Mouse (Mus musculus) megakaryocyte, embryonic 14.5 days (primary cell): ENCODE data around the gene Rad51b.

ENCODE experiments used
- FLI1 ChIP-seq: IDR thresholded peaks from 2 replicates; pipeline ENCODE4 v1.6.1; 2012; ENCODE audit warnings: low read length, inconsistent platforms, mixed read lengths
- GATA1 ChIP-seq: IDR thresholded peaks from 3 replicates; pipeline ENCODE4 v1.6.1; 2012; ENCODE audit warnings: mixed read lengths, low read length, inconsistent platforms, borderline replicate concordance

DNA sequence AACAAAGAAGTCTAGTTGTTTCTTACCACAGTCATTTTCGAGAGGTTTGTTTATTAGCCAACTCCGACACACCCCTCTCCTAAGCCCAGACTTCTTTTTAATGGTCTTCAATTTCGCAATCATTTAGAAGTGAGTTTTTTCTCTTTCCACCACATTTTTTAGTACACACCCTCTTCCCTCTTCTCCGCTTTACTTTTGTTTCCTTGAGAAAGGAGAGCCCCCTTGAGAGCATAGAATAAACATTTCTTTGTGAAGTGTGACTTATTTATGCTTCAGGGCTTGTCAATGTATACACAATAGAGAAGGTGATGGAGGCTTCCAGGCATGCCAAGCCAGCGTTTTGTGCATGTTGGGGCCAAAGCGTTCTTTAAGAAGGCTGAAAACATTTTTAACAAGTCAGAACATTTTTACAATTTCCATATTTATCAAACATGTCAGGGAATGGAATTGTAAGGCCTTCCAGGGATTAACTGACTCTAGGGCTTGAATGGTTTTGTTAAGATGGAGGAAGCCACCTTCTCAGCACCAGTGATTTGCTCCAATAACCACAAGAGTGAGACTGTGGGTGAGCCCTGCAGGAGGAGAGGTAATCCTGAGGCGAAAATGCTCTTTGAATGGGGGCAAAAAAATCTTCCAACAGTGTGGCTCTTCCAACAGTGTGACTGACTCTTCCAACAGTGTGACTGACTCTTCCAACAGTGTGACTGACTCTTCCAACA is 136.8 kb downstream of the Rad51b start:
- no peak for TF ChIP-seq GATA1
- no peak for TF ChIP-seq FLI1
